Mouse (Mus musculus): ENCODE data around the gene Ccdc146.

The Ccdc146 gene

GRCm38 (mm10) chr5:21263202-21264055 is 161.0 kb downstream of the Ccdc146 start:
- no peak for DNase-seq

GRCm38 (mm10) chr5:21261202-21261844 is 163.2 kb downstream of the Ccdc146 start:
- DNase-seq, result no peak

GRCm38 (mm10) chr5:21260746-21261145 is 163.7 kb downstream of the Ccdc146 start:
- no peak for DNase-seq

- DNase-seq, result no peak
Observed at GRCm38 (mm10) chr5:21257806-21258205, 166.7 kb downstream of the Ccdc146 start.

GRCm38 (mm10) chr5:21257126-21257525 is 167.4 kb downstream of the Ccdc146 start:
- DNase-seq, result no peak

- DNase-seq, result no peak
Observed at GRCm38 (mm10) chr5:21255551-21256132, 168.8 kb downstream of the Ccdc146 start.

GRCm38 (mm10) chr5:21254731-21255525 is 169.5 kb downstream of the Ccdc146 start:
- no peak for DNase-seq

GRCm38 (mm10) chr5:21248834-21249233 is 175.6 kb downstream of the Ccdc146 start:
- no peak for DNase-seq

- DNase-seq, result no peak
Observed at GRCm38 (mm10) chr5:21247916-21248315, 176.6 kb downstream of the Ccdc146 start.

GRCm38 (mm10) chr5:21246794-21247193 is 177.7 kb downstream of the Ccdc146 start:
- DNase-seq, result no peak

GRCm38 (mm10) chr5:21245241-21245640 is 179.2 kb downstream of the Ccdc146 start:
- DNase-seq, result no peak

GRCm38 (mm10) chr5:21244575-21244974 is 179.9 kb downstream of the Ccdc146 start:
- DNase-seq, result no peak
